Mouse (Mus musculus) left cerebral cortex, postnatal 4 days (tissue): Measurements from ENCODE around the gene Rpl13a. TPM values are rescaled to one million over a fixed set of nuclear protein-coding genes. Genes with fewer than 3 reads are reported as not detected.
"Not testable (repeated sequence)": the region's sequence is repeated elsewhere in the genome, so short reads cannot be mapped to it uniquely, and the experiment has no call there.

Source experiments
- DNase-seq: peaks from one replicate; pipeline ENCODE4 v3.0.0-alpha.2; 2022
- intact Hi-C: fragments of 180-260 bp; cut with DNase I; formaldehyde crosslinking; loops from one replicate; pipeline ENCODE4 v1.15.1; 2025
- total RNA-seq, 2 experiments: library from RNA; stranded (reverse); gene quantifications; 2 replicates each; pipeline ENCODE4 v1.2.3; 2021

The Rpl13a gene
- 1,000 to 10,000 TPM in 1 of 2 experiments, 100 to 1,000 TPM in 1; 958 to 1,083 TPM for total RNA-seq

DNA sequence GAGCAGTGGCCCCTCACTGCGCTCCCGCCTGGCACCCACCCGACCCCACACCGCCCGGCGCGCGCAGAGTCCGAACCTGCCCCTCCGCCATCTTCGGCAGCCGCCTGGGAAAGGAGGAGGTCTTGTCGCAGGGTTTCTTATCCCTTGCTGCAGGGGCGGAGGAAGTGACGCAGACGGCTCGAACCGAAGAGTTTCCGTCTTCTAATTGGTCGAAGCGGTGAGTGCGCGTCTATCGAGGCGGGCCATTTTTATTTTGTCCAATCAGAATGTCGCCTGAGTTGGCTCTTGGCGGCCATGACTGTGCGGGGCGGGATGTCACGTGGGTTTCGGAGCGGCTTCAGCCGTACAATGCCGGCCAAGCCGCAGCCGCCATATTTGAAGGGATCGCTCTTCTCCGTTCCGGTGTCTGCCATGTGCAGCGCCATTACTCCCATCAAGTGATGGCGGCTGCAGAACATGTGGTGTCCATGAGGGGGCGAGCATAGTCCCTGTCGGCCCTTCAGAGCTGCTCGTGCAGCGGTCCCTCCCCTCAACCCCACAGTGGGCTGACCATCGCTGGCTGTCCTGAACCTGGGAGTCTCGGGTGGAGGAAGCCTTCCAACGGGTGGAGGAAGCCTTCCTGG lies at the start of gene Rpl13a:
Gene Rpl13a, minus strand, starts transcription at position 138 of the 623 bp plus-strand sequence.
- peak; percentile 99 for DNase-seq
- intact Hi-C loops, result no loop called here

DNA sequence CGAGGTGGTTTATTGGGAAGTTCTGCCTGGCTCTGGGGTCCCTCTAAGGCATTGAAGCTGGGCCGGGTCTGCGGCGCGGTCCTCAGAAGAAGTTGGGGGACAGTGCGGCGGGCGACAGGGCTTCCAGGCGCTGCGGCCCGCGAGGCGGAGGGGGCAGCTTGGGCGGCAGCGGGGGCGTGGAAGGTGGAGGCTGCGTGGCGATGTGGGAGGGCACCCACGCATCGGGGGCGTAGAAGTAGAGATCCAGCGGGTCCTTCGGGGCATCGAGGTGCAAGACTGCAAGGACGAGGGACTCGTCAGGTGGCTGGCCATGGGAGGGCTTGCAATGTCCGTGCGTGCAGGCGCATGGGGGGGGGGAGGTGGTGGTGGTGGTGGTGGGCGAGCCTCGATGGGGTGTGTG lies 47.8 kb upstream of the Rpl13a start:
- intact Hi-C loops, result no loop called here
- no peak for DNase-seq

DNA sequence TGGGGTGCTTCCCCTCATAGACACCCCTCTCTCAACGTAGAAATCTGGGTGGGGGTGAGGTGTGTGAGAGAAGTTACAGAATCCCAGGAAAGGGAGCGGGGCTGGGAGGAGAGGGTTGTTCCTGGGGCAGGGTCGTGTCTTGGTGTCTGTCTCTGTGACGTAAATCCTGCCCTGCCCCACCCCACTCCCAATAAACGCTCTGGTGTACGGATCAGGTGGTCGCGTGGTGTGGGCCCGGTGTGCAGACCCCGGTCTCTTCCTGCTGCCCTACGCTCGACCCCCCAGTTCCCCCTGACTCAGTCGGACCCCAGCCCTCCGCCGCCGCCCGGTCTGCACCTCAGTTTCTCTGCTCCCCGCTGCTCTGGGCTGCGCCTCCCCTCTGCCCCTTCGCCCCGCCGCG lies 47.4 kb upstream of the Rpl13a start:
- no peak for DNase-seq
- intact Hi-C loops, result no loop called here

DNA sequence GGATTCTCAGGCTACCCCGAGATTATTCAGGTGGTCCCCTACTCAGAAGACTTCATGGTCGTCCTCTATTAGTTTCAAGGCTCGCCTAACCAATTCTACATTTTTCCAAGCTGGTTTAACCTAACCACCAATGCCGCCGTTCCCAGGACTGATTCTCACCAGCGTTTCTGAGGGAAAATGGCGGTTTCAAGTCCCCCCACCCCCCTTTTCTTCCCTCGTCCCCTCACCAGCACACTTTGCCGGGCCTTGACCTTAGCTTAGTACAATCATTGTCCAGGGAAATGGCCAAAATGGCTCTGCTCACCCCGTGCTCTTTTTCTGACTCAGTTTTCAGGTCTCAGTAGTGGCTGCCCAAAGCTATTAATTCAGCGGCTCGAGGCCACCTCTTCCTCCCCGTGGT lies 46.8 kb upstream of the Rpl13a start:
- intact Hi-C loops, result no loop called here
- no peak for DNase-seq

DNA sequence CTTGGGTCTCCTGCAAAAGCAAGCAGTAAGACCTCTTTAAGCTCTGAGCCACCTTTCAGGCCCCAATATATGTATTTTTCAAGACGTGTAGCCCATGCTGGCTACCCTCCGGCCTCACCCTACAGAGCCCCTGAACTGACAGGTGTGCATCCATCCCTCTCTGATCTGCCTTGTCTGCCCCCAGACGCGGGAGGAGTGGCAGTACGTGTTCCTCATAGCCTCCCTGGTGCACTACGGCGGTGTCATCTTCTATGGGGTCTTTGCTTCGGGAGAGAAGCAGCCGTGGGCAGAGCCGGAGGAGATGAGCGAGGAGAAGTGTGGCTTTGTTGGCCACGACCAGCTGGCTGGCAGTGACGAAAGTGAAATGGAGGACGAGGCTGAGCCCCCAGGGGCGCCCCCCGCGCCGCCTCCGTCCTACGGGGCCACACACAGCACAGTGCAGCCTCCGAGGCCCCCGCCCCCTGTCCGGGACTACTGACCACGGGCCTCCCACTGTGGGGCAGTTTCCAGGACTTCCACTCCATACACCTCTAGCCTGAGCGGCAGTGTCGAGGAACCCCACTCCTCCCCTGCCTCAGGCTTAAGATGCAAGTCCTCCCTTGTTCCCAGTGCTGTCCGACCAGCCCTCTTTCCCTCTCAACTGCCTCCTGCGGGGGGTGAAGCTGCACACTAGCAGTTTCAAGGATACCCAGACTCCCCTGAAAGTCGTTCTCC lies 46.2 kb upstream of the Rpl13a start:
- DNase-seq, result no peak
- intact Hi-C loops, result no loop called here

DNA sequence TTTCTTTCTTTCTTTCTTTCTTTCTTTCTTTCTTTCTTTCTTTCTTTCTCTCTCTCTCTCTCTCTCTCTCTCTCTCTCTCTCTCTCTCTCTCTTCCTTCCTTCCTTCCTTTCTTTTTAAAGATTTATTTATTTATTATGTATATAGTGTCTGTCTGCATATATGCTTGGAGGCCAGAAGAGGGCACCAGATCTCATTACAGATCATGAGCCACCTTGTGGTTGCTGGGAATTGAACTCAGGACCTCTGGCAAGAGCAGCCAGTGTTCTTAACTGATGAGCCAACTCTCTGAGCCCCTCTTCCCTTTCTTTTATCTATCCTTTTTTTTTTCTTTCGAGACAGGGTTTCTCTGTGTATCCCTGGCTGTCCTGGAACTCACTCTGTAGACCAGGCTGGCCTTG lies 45.2 kb upstream of the Rpl13a start:
- intact Hi-C loops, DNase-seq: not testable (repeated sequence)

DNA sequence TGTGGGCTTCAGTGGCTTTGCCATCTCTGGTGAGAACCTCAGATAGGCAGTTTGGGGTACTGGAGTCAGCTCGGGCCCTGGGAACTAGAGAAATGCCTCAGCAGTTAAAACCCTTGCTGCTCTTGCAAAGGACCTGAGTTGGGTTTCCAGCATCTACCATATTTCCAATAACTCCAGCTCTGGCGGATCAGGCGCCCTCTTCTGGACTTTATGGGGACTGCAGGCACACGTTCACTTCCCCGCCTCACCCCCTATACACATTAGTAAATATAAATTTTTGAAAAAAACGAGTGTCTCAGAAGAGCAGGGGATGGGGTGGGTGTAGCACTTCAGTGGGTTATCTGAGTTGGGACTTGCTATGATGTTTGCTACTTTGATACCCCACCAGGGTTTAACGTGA lies 44.4 kb upstream of the Rpl13a start:
- intact Hi-C loops, result no loop called here
- DNase-seq, result no peak

DNA sequence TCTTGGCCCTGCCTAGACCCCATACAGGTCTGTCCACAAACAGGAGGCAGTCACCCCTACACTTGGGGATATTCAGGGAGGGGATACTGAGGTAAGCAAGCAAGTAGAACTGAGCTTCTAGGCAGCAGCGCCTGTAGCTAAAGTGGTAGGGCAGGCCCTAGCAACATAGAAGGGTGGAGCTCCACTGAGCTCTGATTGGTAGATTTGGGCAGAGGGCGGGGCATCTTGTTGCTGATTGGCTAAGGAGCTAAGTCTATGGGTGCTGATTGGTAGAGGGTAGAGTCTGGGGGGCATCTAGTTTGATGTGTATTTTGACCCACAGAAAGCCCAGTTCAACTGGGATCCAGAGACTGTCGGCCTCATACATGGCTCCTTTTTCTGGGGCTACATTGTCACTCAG lies 40.9 kb upstream of the Rpl13a start:
- intact Hi-C loops, result no loop called here
- no peak for DNase-seq

DNA sequence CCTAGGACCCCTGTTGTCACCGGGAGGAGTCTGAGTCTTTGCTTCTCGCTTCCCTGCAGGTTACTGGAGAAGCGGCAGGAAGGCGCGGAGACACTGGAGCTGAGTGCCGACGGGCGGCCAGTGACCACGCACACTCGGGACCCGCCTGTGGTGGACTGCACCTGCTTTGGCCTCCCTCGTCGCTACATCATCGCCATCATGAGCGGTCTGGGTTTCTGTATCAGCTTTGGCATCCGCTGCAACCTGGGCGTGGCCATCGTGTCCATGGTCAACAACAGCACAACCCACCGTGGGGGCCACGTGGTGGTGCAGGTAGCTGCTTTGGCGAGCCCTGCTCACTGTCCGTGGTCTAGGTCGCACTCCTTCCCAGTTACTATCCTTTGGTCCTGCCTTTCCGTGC lies 40.1 kb upstream of the Rpl13a start:
- DNase-seq, result no peak
- intact Hi-C loops, result no loop called here

DNA sequence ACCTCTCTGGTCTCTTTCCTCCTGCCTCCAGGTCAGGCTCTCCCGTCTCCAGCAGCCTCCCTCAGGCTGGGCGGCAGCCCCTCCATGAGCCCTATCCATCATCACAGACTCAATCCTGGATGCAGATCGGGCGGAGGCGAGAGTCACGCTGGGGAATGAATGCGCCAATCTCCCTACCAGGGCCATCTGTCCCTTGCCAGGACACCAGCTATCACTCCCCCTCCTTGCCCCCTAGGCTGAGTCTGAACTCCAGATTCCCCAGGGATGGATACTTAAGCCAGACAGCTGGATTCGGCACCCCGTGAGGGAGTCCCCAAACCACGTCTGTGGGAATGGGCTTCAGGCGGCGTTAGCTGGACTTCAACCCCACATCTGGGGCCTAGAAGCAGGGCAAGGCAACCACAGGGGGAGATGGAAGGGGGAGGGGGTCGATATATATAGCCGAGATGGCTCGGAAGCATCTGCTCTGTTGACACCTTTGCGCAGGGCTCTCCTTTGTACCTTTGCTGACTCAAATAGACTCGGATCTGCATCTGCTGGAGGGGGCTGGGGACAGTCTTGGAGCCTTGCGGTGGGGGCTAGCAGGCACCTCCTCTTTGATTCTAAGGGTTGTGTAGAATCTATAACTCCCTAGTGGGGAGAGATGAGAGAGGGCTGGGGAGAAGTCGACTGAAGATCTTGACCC lies 39.3 kb upstream of the Rpl13a start:
- no peak for DNase-seq
- intact Hi-C loops, result no loop called here

DNA sequence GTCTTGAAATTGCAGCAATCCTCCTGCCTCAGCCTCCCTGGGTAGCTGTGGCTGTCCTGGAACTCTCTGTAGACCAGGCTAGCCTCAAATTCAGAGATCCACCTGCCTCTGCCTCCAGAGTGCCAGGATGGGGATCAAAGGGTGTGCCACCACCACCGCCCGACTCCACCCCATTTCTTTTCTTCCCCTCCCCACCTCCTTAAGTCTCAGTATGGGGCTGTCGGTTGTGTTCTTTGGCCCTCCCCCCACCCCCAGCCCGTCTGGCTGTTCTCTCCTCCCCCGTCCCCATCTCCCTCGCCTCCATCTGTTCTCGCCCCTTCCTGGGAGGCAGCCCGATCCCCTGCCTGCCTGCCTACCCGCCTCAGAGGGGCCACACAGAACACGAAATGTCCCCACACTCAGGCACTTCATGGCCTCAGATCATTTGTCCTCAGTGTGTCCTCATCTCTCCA lies 38.4 kb upstream of the Rpl13a start:
- intact Hi-C loops, result no loop called here
- DNase-seq, result no peak

DNA sequence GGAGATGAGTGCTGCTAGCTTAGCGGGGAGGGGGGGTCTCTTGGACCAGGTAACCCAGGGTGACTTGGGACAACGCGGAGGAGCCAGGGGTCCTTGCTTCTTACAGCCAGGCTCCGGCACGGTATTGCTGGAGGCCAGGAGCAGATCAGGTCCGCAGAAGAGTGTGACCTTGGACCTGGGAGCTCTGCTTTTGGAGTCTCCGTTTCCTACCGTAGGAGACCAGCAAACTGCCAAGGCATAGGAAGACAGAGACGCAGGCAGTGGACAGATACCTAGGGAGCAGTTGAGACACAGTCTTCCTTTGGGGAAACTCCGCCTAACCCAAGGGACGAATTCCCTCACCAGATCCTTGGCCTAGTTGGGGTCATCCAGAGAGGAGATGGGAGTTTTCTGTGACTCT lies 37.1 kb upstream of the Rpl13a start:
- intact Hi-C loops, result no loop called here
- no peak for DNase-seq

DNA sequence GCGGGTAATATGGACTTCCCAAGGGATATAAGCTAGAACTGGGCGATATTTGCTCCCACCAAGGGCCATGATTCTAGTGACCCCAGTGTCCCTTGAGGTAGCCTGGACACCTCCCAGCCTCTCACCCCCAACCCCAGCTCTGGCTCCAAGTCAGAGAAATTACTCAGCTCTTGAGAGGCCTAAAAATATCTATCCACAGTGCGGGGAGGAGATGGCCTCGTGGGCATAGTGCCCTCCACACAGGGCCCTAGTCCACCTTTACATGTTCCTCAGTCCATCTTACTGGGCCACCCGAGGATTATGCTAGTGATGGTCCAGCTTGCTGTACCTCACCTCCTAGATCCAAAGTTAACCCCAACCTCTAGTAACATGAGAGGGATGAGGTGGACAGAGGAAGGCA lies 36.3 kb upstream of the Rpl13a start:
- DNase-seq, result no peak
- intact Hi-C loops, result loop anchor here (5.0 kb wide), 1 partner anchor 132 kb away; no protein-coding TSS in a partner anchor

DNA sequence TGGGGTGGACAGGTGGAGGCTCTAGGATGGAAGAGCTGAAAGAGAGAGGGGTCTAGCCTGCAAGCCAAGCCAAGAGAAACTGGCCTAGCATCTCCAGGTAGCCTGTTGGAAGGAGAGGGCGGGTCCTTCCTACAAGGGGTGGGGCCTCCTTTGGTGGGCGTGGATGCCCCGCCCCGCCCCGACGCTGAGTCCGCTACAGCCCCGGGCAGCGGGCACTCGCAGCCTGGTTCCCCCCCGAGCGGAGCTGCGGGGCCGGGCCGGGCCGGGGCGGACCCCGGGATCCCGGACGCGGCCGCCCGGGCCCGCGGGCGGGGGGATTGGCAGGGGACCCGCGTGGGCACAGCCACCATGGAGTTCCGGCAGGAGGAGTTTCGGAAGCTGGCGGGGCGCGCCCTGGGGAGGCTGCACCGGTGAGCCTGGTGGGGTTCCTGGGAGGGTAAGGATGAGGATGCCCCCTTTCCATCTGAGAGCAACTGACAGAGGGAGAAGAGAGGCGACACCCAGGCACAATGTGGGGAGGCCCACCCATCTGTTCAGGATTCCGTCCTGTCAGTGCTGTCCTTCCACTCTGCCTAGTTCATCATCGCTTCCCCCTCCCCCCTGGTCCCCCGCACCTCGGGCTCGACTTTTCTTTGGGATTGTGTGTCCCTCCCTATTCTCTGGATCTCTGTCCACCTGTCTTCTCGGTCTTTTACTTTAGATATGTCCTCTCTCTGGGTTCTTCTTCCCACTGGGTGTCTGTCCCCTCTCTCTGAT lies 35.4 kb upstream of the Rpl13a start, which contains the start of gene Slc17a7:
Gene Slc17a7, plus strand, starts transcription at position 215 of the 756 bp plus-strand sequence.
- intact Hi-C loops, result loop anchor here (5.0 kb wide), 1 partner anchor 133 kb away; no protein-coding TSS in a partner anchor
- DNase-seq, result no peak

DNA sequence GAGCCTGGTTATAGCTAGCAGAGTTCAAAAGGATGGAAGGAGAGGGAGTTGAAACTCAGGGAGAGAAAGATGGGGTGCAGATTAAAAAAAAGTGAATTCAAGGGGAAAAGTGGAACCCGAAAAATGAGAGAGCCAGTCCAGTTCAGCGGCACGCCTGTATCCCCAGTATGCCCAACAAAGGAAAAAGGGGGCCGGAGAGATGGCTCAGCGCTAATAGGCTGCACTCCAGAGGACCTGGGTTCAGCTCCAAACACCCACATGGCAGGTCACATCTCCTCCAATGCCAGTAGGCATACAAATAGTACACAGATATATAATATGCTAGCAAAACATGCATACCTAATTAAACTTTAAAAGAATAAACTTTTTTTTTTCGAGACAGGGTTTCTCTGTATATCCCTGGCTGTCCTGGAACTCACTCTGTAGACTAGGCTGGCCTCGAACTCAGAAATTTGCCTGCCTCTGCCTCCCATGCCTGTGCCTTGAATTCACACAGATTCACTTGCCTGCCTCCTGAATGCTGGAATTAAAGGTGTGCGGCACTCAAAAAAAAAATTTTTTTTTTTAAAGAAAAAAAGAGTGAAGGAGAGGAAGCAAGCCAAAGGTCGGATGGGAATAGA lies 34.5 kb upstream of the Rpl13a start:
- intact Hi-C loops, result loop anchor here (5.0 kb wide), 1 partner anchor 134 kb away; no protein-coding TSS in a partner anchor
- no peak for DNase-seq

DNA sequence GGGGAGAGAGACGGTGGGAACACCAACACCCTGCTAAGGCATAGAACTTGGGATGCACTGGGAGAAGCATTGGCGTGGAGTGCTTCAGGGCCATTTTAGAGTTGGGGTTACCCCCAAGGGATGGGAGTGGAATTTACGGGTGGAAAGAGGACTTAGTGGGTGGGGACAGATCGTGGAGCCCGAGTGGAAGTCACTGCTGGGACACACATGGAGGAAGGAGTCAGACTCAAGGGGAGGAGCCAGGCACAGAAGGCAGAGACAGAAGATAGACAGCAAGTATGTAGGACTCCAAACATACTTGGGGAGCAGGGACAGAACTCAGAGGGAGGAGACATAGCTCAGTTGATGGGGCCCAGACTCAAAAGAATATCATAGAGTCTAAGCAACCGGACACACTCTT lies 34.0 kb upstream of the Rpl13a start:
- no peak for DNase-seq
- intact Hi-C loops, result loop anchor here (5.0 kb wide), 1 partner anchor 135 kb away; no protein-coding TSS in a partner anchor

DNA sequence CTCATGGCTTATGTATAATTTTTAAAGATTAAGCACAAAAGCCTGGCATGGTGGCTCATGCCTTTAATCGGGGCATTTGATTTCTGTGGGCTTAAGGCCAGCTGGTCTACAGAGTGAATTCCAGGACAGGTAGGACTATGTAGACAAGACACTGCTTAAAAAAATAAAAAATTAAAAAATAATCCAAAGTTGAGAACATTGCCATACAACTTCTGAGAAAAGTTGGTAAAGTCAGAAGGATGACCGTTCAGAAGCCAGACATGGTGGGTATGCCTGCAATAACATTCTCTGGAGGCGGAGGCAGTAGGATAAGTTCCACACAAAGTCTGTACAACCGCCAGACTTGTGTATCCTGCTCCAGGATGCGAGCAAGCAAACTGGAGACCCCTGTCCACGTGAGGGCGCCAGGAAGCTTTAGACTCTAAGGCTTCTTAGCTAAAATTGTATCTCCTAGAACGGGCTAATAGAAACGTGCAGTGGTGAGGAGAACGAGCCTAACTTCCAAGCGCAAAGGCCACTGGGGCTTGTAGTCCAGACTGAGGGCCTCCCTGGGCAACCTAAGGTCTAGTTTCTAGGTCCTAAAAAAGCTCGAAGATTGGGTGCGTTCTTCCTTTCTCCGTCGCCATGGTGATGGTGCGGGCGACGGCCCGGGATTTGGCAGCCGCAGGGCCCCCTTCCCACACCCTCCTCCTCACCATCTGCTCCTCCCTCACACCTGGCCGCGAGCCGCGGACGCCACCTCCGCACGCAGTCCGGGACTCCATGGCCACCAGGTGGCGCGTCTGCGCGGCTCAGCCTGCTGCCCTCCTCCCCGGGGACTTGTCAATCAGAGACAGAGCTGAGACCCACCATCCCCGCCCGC lies 33.3 kb upstream of the Rpl13a start:
- intact Hi-C loops, result loop anchor here (5.0 kb wide), 1 partner anchor 135 kb away; no protein-coding TSS in a partner anchor
- DNase-seq, result peak; percentile 97

DNA sequence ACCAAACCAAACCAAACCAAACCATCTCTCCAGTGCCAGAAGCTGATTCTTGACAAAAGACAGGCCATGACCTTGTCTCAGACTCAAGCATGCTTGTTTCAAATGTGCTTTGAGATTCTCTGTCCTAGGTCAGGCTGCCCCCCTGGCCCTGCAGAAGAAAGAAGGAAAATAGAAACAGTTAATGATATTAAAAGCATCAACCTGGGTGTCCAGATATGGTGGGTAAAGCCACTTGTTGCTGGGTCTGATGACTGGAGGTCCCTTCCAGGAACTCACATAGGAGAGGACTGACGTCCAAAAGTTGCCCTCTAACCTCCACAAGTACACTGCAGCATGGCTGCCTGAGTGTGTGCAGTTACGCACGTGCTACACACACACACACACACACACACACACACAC lies 32.3 kb upstream of the Rpl13a start:
- intact Hi-C loops, result loop anchor here (5.0 kb wide), 1 partner anchor 136 kb away; no protein-coding TSS in a partner anchor
- no peak for DNase-seq

DNA sequence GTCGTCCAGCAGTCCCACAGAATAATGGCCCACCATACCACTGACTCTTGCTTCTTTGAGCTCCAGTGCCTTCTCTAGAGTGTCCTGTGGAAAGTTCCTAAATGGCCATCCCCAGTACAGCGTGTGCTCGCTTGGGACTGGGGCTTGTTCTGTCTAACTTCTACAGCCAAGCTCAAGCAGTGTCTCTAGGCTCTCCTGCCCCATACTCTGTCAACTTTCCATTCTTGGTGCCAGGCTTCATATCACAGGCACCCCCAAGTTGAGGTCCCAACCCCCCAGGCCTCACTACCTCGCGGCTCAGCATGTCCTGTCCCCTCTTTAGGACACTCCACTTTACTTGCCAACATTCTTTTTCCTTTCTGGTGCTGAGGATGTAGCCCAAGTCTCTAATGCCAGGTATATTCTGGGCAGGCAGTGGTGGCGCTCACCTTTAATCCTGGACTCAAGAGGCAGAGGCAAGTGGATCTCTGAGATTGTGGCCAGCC lies 31.8 kb upstream of the Rpl13a start:
- DNase-seq, result no peak
- intact Hi-C loops, result loop anchor here (5.0 kb wide), 1 partner anchor 137 kb away; no protein-coding TSS in a partner anchor
